Mouse (Mus musculus): Measurements from ENCODE around the gene Ccr1l1. TPM values are rescaled to one million over a fixed set of nuclear protein-coding genes. Genes with fewer than 3 reads are reported as not detected.
A peak's percentile ranks its signal among the peaks of the same experiment; 100 is the strongest.

Gene Ccr1l1
- polyA plus RNA-seq, 1 experiment: not detected

DNA sequence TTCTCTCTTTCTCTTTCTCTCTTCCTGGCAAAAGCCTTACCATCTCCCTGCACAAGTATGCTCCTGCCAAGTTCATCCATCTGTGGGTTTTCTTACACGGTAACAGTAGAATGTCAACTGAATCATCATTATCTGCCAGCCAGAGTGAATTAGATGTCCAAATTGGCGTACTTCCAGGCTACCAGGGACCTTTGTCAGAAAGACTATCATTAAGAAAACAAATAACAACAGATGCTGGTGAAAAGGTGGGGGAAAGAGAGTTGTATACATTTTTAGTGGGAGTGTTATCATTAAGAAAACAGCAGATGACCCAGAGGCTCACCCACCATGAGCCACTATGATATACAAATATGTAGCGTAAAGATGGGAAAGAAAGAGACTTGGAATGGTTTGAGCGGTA is 48.3 kb downstream of the Ccr1l1 start:
- TF ChIP-seq MYOD1 (IDR thresholded peaks at IDR 0.05; ENCODE audit: control insufficient read depth, insufficient read length, low read depth) (peak; percentile 7), CEBPB (IDR thresholded peaks at IDR 0.05; ENCODE audit: low read depth) (no peak), CTCF (IDR thresholded peaks at IDR 0.05; ENCODE audit: control insufficient read depth, insufficient read depth, insufficient read length) (no peak), MAX (IDR thresholded peaks at IDR 0.05) (no peak)
- Histone ChIP-seq H3K4me3 (ENCODE audit: insufficient read depth, poor library complexity, severe bottlenecking) (no peak overlapping the region), H3K79me2 (ENCODE audit: control insufficient read depth, insufficient read depth) (no peaks in the 10 kb centered on the region), H3K36me3 (ENCODE audit: control insufficient read depth, insufficient read depth) (no peaks in the 10 kb centered on the region), H3ac (ENCODE audit: control insufficient read depth, insufficient read length, low read depth) (no peak overlapping the region), H3K79me3 (ENCODE audit: low read depth) (no peaks in the 10 kb centered on the region), H3K27me3 (ENCODE audit: control insufficient read depth, insufficient read depth, insufficient read length) (no peaks in the 10 kb centered on the region)

- no peaks in the 10 kb centered on the region for H3K79me3 ChIP-seq (ENCODE audit: low read depth)
- TF ChIP-seq MAX (IDR thresholded peaks at IDR 0.05) (no peak), CTCF (IDR thresholded peaks at IDR 0.05; ENCODE audit: control insufficient read depth, insufficient read depth, insufficient read length) (no peak), FOSL1 (IDR thresholded peaks at IDR 0.05; ENCODE audit: insufficient read depth, low read length, poor library complexity, severe bottlenecking) (no peak), USF1 (IDR thresholded peaks at IDR 0.05; ENCODE audit: low read depth) (no peak), MYOD1 (IDR thresholded peaks at IDR 0.05; ENCODE audit: control insufficient read depth, insufficient read length, low read depth) (no peak), MYOG (IDR thresholded peaks at IDR 0.05; ENCODE audit: control insufficient read depth, extremely low read depth, insufficient read length) (no peak), CEBPB (IDR thresholded peaks at IDR 0.05; ENCODE audit: low read depth) (no peak)
- no peaks in the 10 kb centered on the region for H3K79me2 ChIP-seq (ENCODE audit: control insufficient read depth, insufficient read depth)
- no peaks in the 10 kb centered on the region for H3K36me3 ChIP-seq (ENCODE audit: control insufficient read depth, insufficient read depth)
- no peak overlapping the region for H3K4me3 ChIP-seq (ENCODE audit: insufficient read depth, poor library complexity, severe bottlenecking)
- H3ac ChIP-seq (ENCODE audit: control insufficient read depth, insufficient read length, low read depth): no peak overlapping the region
- H3K27me3 ChIP-seq (ENCODE audit: control insufficient read depth, insufficient read depth, insufficient read length): no peaks in the 10 kb centered on the region
Measured at GRCm38 (mm10) chr9:123928759-123929246, 49.4 kb downstream of the Ccr1l1 start.

GRCm38 (mm10) chr9:123928118-123928758 is 50.0 kb downstream of the Ccr1l1 start:
- TF ChIP-seq CTCF (IDR thresholded peaks at IDR 0.05; ENCODE audit: control insufficient read depth, insufficient read depth, insufficient read length) (no peak), FOSL1 (IDR thresholded peaks at IDR 0.05; ENCODE audit: insufficient read depth, low read length, poor library complexity, severe bottlenecking) (no peak), CEBPB (IDR thresholded peaks at IDR 0.05; ENCODE audit: low read depth) (no peak), MYOG (IDR thresholded peaks at IDR 0.05; ENCODE audit: control insufficient read depth, extremely low read depth, insufficient read length) (no peak), USF1 (IDR thresholded peaks at IDR 0.05; ENCODE audit: low read depth) (no peak), MYOD1 (IDR thresholded peaks at IDR 0.05; ENCODE audit: control insufficient read depth, insufficient read length, low read depth) (no peak), MAX (IDR thresholded peaks at IDR 0.05) (no peak)
- no peaks in the 10 kb centered on the region for H3K79me3 ChIP-seq (ENCODE audit: low read depth)
- no peaks in the 10 kb centered on the region for H3K79me2 ChIP-seq (ENCODE audit: control insufficient read depth, insufficient read depth)
- H3K4me3 ChIP-seq (ENCODE audit: insufficient read depth, poor library complexity, severe bottlenecking): no peak overlapping the region
- H3ac ChIP-seq (ENCODE audit: control insufficient read depth, insufficient read length, low read depth): no peak overlapping the region
- no peaks in the 10 kb centered on the region for H3K27me3 ChIP-seq (ENCODE audit: control insufficient read depth, insufficient read depth, insufficient read length)
- no peaks in the 10 kb centered on the region for H3K36me3 ChIP-seq (ENCODE audit: control insufficient read depth, insufficient read depth)

GRCm38 (mm10) chr9:123927281-123927960 is 50.8 kb downstream of the Ccr1l1 start:
- TF ChIP-seq CEBPB (IDR thresholded peaks at IDR 0.05; ENCODE audit: low read depth) (no peak), MYOD1 (IDR thresholded peaks at IDR 0.05; ENCODE audit: control insufficient read depth, insufficient read length, low read depth) (no peak), FOSL1 (IDR thresholded peaks at IDR 0.05; ENCODE audit: insufficient read depth, low read length, poor library complexity, severe bottlenecking) (no peak), MAX (IDR thresholded peaks at IDR 0.05) (no peak), USF1 (IDR thresholded peaks at IDR 0.05; ENCODE audit: low read depth) (no peak), MYOG (IDR thresholded peaks at IDR 0.05; ENCODE audit: control insufficient read depth, extremely low read depth, insufficient read length) (no peak), CTCF (IDR thresholded peaks at IDR 0.05; ENCODE audit: control insufficient read depth, insufficient read depth, insufficient read length) (no peak)
- Histone ChIP-seq H3K36me3 (ENCODE audit: control insufficient read depth, insufficient read depth) (no peaks in the 10 kb centered on the region), H3ac (ENCODE audit: control insufficient read depth, insufficient read length, low read depth) (no peak overlapping the region), H3K4me3 (ENCODE audit: insufficient read depth, poor library complexity, severe bottlenecking) (no peak overlapping the region), H3K27me3 (ENCODE audit: control insufficient read depth, insufficient read depth, insufficient read length) (no peaks in the 10 kb centered on the region), H3K79me3 (ENCODE audit: low read depth) (no peaks in the 10 kb centered on the region), H3K79me2 (ENCODE audit: control insufficient read depth, insufficient read depth) (no peaks in the 10 kb centered on the region)

Other genes starting within 250 kb of the Ccr1l1 start
- 5.7 TPM for gene Cxcr6, start 171.9 kb downstream of the Ccr1l1 start, polyA plus RNA-seq (2012; fragmentation: generic; extraction: Trizol)
- gene Fyco1, start 126.5 kb downstream of the Ccr1l1 start, polyA plus RNA-seq (2012; fragmentation: generic; extraction: Trizol): 4.1 TPM
- 0.62 TPM for gene Xcr1, start 116.4 kb downstream of the Ccr1l1 start, polyA plus RNA-seq (2012; fragmentation: generic; extraction: Trizol)
- gene Ccr1, start 9.7 kb downstream of the Ccr1l1 start, polyA plus RNA-seq (2012; fragmentation: generic; extraction: Trizol): 0.13 TPM
- not detected for gene Ccr3, start 43.6 kb upstream of the Ccr1l1 start, polyA plus RNA-seq (2012; fragmentation: generic; extraction: Trizol)
- gene Ccr2, start 123.5 kb upstream of the Ccr1l1 start, polyA plus RNA-seq (2012; fragmentation: generic; extraction: Trizol): not detected
- not detected for gene Ccr5, start 143.1 kb upstream of the Ccr1l1 start, polyA plus RNA-seq (2012; fragmentation: generic; extraction: Trizol)

Data from C2C12 (cell line).